ENCODE assay signal across 22 mouse cellular contexts in genomic region chr12:4732332-4732731, GRCm38 (mm10). TPM values are rescaled to one million over a fixed set of nuclear protein-coding genes. Genes with fewer than 3 reads are reported as not detected.
A peak's percentile ranks its signal among the peaks of the same experiment; 100 is the strongest.
DNase-seq lines count a peak whose midpoint lies in the region; ATAC-seq lines count a peak whose summit lies in the region.
"Had no signal": no experiment of that assay in that cellular context is flagged by ENCODE, and none has a peak within 500 bp of the region (broad histone marks: within the 10 kb centered on the region; RNA-seq: fewer than 3 reads in every experiment).

No protein-coding gene starts in this region.

- H3K9me3 ChIP-seq in kidney, embryonic 14.5 days (ENCODE audit: control insufficient read depth, low read length): no peaks in the 10 kb centered on the region
- H3K9me3 ChIP-seq in kidney, embryonic 16.5 days (ENCODE audit: low read length): peaks cover 3% of the 10 kb centered on the region; the same call in 1 of the 2 replicates
- H3K9me3 ChIP-seq: embryonic facial prominence, embryonic 13.5 days; embryonic facial prominence, embryonic 15.5 days; forebrain, embryonic 10.5 days; forebrain, embryonic 12.5 days had no signal

- H3K4me3 ChIP-seq in kidney, embryonic 14.5 days (ENCODE audit: low read length): no peak overlapping the region
- no peak overlapping the region for H3K4me3 ChIP-seq in kidney, embryonic 16.5 days (ENCODE audit: low read length)
- H3K4me3 ChIP-seq: embryonic facial prominence, embryonic 13.5 days; embryonic facial prominence, embryonic 15.5 days; erythroblast, embryonic 14.5 days; forebrain, embryonic 10.5 days; forebrain, embryonic 12.5 days had no signal

- WGBS in kidney, embryonic 14.5 days: 24% methylated on average over 4 of the region's 4 CpGs
- 22% methylated on average over 4 of the region's 4 CpGs for WGBS in kidney, embryonic 16.5 days

- H3K9ac ChIP-seq in kidney, embryonic 14.5 days (ENCODE audit: low read depth, low read length): no peak overlapping the region
- no peak overlapping the region for H3K9ac ChIP-seq in kidney, embryonic 16.5 days (replicated peaks; ENCODE audit: low read length)
- H3K9ac ChIP-seq: embryonic facial prominence, embryonic 13.5 days; embryonic facial prominence, embryonic 15.5 days; forebrain, embryonic 12.5 days had no signal

- H3K4me1 ChIP-seq in kidney, embryonic 14.5 days (ENCODE audit: control insufficient read depth, insufficient read depth, low read length): no peaks in the 10 kb centered on the region; the same call in 1 of the 2 replicates
- no peaks in the 10 kb centered on the region for H3K4me1 ChIP-seq in kidney, embryonic 16.5 days (ENCODE audit: insufficient read depth, low read length)
- H3K4me1 ChIP-seq: embryonic facial prominence, embryonic 13.5 days; embryonic facial prominence, embryonic 15.5 days; forebrain, embryonic 10.5 days; forebrain, embryonic 12.5 days had no signal

- H3K4me2 ChIP-seq in kidney, embryonic 14.5 days (replicated peaks; ENCODE audit: low read depth, low read length): no peak overlapping the region
- no peak overlapping the region for H3K4me2 ChIP-seq in kidney, embryonic 16.5 days (replicated peaks; ENCODE audit: low read depth, low read length)
- H3K4me2 ChIP-seq: embryonic facial prominence, embryonic 13.5 days; embryonic facial prominence, embryonic 15.5 days; forebrain, embryonic 12.5 days had no signal

- peak; percentile 89; the same call in 1 of the 2 replicates for ATAC-seq in kidney, embryonic 14.5 days (ENCODE audit: low FRiP score, low TSS enrichment)
- peak; percentile 82 for ATAC-seq in kidney, embryonic 16.5 days (ENCODE audit: low FRiP score, low TSS enrichment)
- ATAC-seq: forebrain, embryonic 14.5 days; forebrain, embryonic 16.5 days had no signal

- no peak for DNase-seq in kidney, postnatal 36 days
- DNase-seq in kidney, adult 18-20 months: no peak
- DNase-seq: adrenal gland, adult 2 months; adrenal gland, postnatal 10 days; adrenal gland, postnatal 25 days; cerebellum, adult 11 months; cerebellum, adult 18-20 months; cerebellum, adult 8-10 months; cerebellum, adult 9-11 months; cerebellum, postnatal 14 days; cerebellum, postnatal 36 days; embryo, embryonic 11 days had no signal

- no peaks in the 10 kb centered on the region for H3K27me3 ChIP-seq in kidney, embryonic 14.5 days (ENCODE audit: control insufficient read depth, insufficient read depth, low read length)
- no peaks in the 10 kb centered on the region for H3K27me3 ChIP-seq in kidney, embryonic 16.5 days (ENCODE audit: insufficient read depth, low read length)
- H3K27me3 ChIP-seq: embryonic facial prominence, embryonic 13.5 days; embryonic facial prominence, embryonic 15.5 days; forebrain, embryonic 12.5 days had no signal

- no peaks in the 10 kb centered on the region for H3K36me3 ChIP-seq in kidney, embryonic 14.5 days (ENCODE audit: control insufficient read depth, insufficient read depth, low read length)
- H3K36me3 ChIP-seq in kidney, embryonic 16.5 days (ENCODE audit: insufficient read depth, low read length): no peaks in the 10 kb centered on the region
- H3K36me3 ChIP-seq: embryonic facial prominence, embryonic 13.5 days; embryonic facial prominence, embryonic 15.5 days; forebrain, embryonic 10.5 days; forebrain, embryonic 12.5 days had no signal

- no peak overlapping the region for H3K27ac ChIP-seq in kidney, embryonic 14.5 days (ENCODE audit: low read depth, low read length)
- H3K27ac ChIP-seq in kidney, embryonic 16.5 days (ENCODE audit: low read length): no peak overlapping the region
- H3K27ac ChIP-seq: embryonic facial prominence, embryonic 13.5 days; embryonic facial prominence, embryonic 15.5 days; forebrain, embryonic 10.5 days; forebrain, embryonic 12.5 days had no signal

RNA-seq across cellular contexts. Expression of gene Fam228a, which starts 5.9 kb away (rescaled TPM):
- polyA plus RNA-seq in kidney, embryonic 14.5 days (2014; fragmentation: Nextera tagmentation; extraction: Ambion mirVana): 0.50 and 0.73 TPM in 2 replicates
- polyA plus RNA-seq in kidney, embryonic 16.5 days (2015; fragmentation: Nextera tagmentation; extraction: Ambion mirVana): 0.47 and 0.58 TPM in 2 replicates
- polyA plus RNA-seq: adrenal gland, adult 2 months; erythroblast, embryonic 14.5 days had no signal

RNA-seq across cellular contexts. Expression of gene Pfn4, which starts 36.5 kb away (rescaled TPM):
- polyA plus RNA-seq in kidney, embryonic 14.5 days (2014; fragmentation: Nextera tagmentation; extraction: Ambion mirVana): 2.3 and 3.4 TPM in 2 replicates
- polyA plus RNA-seq in kidney, embryonic 16.5 days (2015; fragmentation: Nextera tagmentation; extraction: Ambion mirVana): 2.4 and 2.8 TPM in 2 replicates
- polyA plus RNA-seq: C2C12; erythroblast, embryonic 14.5 days had no signal

RNA-seq across cellular contexts. Expression of gene Fam228b, which starts 36.7 kb away (rescaled TPM):
- 1.7 and 5.0 TPM in 2 replicates for polyA plus RNA-seq in kidney, embryonic 14.5 days (2014; fragmentation: Nextera tagmentation; extraction: Ambion mirVana)
- polyA plus RNA-seq in kidney, embryonic 16.5 days (2015; fragmentation: Nextera tagmentation; extraction: Ambion mirVana): 1.9 and 4.1 TPM in 2 replicates
